Mouse (Mus musculus) thymus, adult 2 months (tissue): ENCODE measurements around the gene Mrpl49. TPM values are rescaled to one million over a fixed set of nuclear protein-coding genes. Genes with fewer than 3 reads are reported as not detected.

Experiments used
- DNase-seq: peaks from one replicate; pipeline ENCODE4 v3.0.0; 2021
- H3K27ac ChIP-seq: fragments of 200-500 bp; 2 replicates; pipeline ENCODE4 v1.5.1; 2012; ENCODE audit warnings: low read length, control low read depth; ENCODE audit not compliant: control insufficient read depth, insufficient read depth
- H3K27me3 ChIP-seq: fragments of 200-500 bp; 2 replicates; pipeline ENCODE4 v1.6.1; 2012; ENCODE audit warnings: mild to moderate bottlenecking, low read length, moderate library complexity, mixed read lengths; ENCODE audit not compliant: control insufficient read depth, insufficient read depth
- H3K36me3 ChIP-seq: fragments of 200-500 bp; 2 replicates; pipeline ENCODE4 v1.6.1; 2012; ENCODE audit warnings: mild to moderate bottlenecking, low read length, moderate library complexity; ENCODE audit not compliant: control insufficient read depth, insufficient read depth
- H3K4me1 ChIP-seq: fragments of 200-500 bp; replicated peaks from 2 replicates; pipeline ENCODE4 v1.6.1; 2012; ENCODE audit warnings: low read length; ENCODE audit not compliant: control insufficient read depth, insufficient read depth
- H3K4me3 ChIP-seq: fragments of 200-500 bp; 2 replicates; pipeline ENCODE4 v1.5.1; 2012; ENCODE audit warnings: mild to moderate bottlenecking, low read length, control low read depth, moderate library complexity; ENCODE audit not compliant: control insufficient read depth, insufficient read depth
- CTCF ChIP-seq: fragments of 200-500 bp; IDR thresholded peaks from 2 replicates; pipeline ENCODE4 v1.5.1; 2012; ENCODE audit warnings: mild to moderate bottlenecking, control low read depth, low read length, moderate library complexity, borderline replicate concordance; ENCODE audit not compliant: control insufficient read depth, poor library complexity, insufficient read depth; ENCODE audit errors: extremely low read depth
- POLR2A ChIP-seq: fragments of 200-500 bp; IDR thresholded peaks from 2 replicates; pipeline ENCODE4 v1.6.1; 2012; ENCODE audit warnings: mild to moderate bottlenecking, low read length, control low read depth, moderate library complexity; ENCODE audit not compliant: control insufficient read depth, poor library complexity, insufficient read depth; ENCODE audit errors: extremely low read depth
- WGBS: fragments of 180-500 bp; shearing (Covaris S2); methylation state at CpG from one replicate; pipeline ENCODE4 v1.1.7; 2018; 5-methylcytosine and 5-hydroxymethylcytosine counted together
- polyA plus RNA-seq: library from polyadenylated mRNA; depleted of rRNA; stranded (reverse); fragments of >200 nt; gene quantifications from 2 replicates; pipeline ENCODE4 v1.2.3, GENCODE M21; 2012

Mrpl49 gene
- polyA plus RNA-seq, 1 experiment, result 28.8 TPM

- DNase-seq, result peak; percentile 87
Observed at GRCm38 (mm10) chr19:6076564-6077393, 19.2 kb upstream of the Mrpl49 start, which contains the start of gene Vps51. TSS of gene Vps51 (minus strand) at chr19:6077231.

GRCm38 (mm10) chr19:6073889-6074288 lies 16.3 kb upstream of the Mrpl49 start:
- H3K27ac ChIP-seq, result no peak overlapping the region
- no peak for DNase-seq
- TF ChIP-seq POLR2A, result no peak
- H3K36me3 ChIP-seq, result no peaks in the 10 kb centered on the region
- H3K27me3 ChIP-seq, result no peaks in the 10 kb centered on the region
- H3K4me1 ChIP-seq, result peaks cover 20% of the 10 kb centered on the region
- WGBS, result 92% methylated on average over 5 of the region's 5 CpGs
- no peak overlapping the region for H3K4me3 ChIP-seq

More at GRCm38 (mm10) chr19:6076564-6077393, 19.2 kb upstream of the Mrpl49 start, which contains the start of gene Vps51:
- under 1% methylated on average over 33 of the region's 33 CpGs for WGBS
- TF ChIP-seq CTCF, result no peak
- TF ChIP-seq POLR2A, result no peak
- H3K36me3 ChIP-seq, result peaks cover 2% of the 10 kb centered on the region; the same call in 1 of the 2 replicates
- peaks cover 10% of the 10 kb centered on the region for H3K4me1 ChIP-seq
- H3K27me3 ChIP-seq, result no peaks in the 10 kb centered on the region
- peak within 1 kb of the TSS; percentile 35; the same call in 1 of the 2 replicates for H3K27ac ChIP-seq
- H3K4me3 ChIP-seq, result peak within 1 kb of the TSS; percentile 64

GRCm38 (mm10) chr19:6071261-6071660 lies 13.7 kb upstream of the Mrpl49 start:
- WGBS, result 79% methylated on average over 19 of the region's 19 CpGs
- H3K27ac ChIP-seq, result peak overlapping the region; percentile 76
- no peak for TF ChIP-seq POLR2A
- TF ChIP-seq CTCF, result no peak
- H3K4me3 ChIP-seq, result peak overlapping the region; percentile 25
- no peaks in the 10 kb centered on the region for H3K36me3 ChIP-seq
- peaks cover 31% of the 10 kb centered on the region for H3K4me1 ChIP-seq
- no peaks in the 10 kb centered on the region for H3K27me3 ChIP-seq
- no peak for DNase-seq

- Histone ChIP-seq H3K27me3 (no peaks in the 10 kb centered on the region), H3K27ac (peak overlapping the region; percentile 76), H3K36me3 (no peaks in the 10 kb centered on the region), H3K4me1 (peaks cover 28% of the 10 kb centered on the region), H3K4me3 (peak overlapping the region; percentile 25)
- WGBS, result 80% methylated on average over 31 of the region's 31 CpGs
- TF ChIP-seq POLR2A, result no peak
- TF ChIP-seq CTCF, result no peak
- no peak for DNase-seq
Observed at GRCm38 (mm10) chr19:6070571-6071250, 13.1 kb upstream of the Mrpl49 start.

GRCm38 (mm10) chr19:6069851-6070250 lies 12.3 kb upstream of the Mrpl49 start:
- H3K36me3 ChIP-seq, result no peaks in the 10 kb centered on the region
- WGBS, result 95% methylated on average over 10 of the region's 10 CpGs
- no peak overlapping the region for H3K27ac ChIP-seq
- no peaks in the 10 kb centered on the region for H3K27me3 ChIP-seq
- no peak for DNase-seq
- peaks cover 28% of the 10 kb centered on the region for H3K4me1 ChIP-seq
- no peak overlapping the region for H3K4me3 ChIP-seq
- TF ChIP-seq CTCF (no peak), POLR2A (no peak)

- Histone ChIP-seq H3K4me1 (peaks cover 28% of the 10 kb centered on the region), H3K36me3 (no peaks in the 10 kb centered on the region), H3K4me3 (no peak overlapping the region), H3K27ac (no peak overlapping the region), H3K27me3 (no peaks in the 10 kb centered on the region)
- DNase-seq, result peak; percentile 56
- WGBS, result 96% methylated on average over 4 of the region's 4 CpGs
- no peak for TF ChIP-seq POLR2A
- TF ChIP-seq CTCF, result no peak
Observed at GRCm38 (mm10) chr19:6068951-6069350, 11.4 kb upstream of the Mrpl49 start.
